Mouse (Mus musculus) kidney, adult 18-20 months (tissue): Measurements from ENCODE around the gene Ubash3b.
A peak's percentile ranks its signal among the peaks of the same experiment; 100 is the strongest.

Source experiments
- DNase-seq: peaks from one replicate; pipeline ENCODE4 v3.0.0; 2021

Ubash3b gene

DNA sequence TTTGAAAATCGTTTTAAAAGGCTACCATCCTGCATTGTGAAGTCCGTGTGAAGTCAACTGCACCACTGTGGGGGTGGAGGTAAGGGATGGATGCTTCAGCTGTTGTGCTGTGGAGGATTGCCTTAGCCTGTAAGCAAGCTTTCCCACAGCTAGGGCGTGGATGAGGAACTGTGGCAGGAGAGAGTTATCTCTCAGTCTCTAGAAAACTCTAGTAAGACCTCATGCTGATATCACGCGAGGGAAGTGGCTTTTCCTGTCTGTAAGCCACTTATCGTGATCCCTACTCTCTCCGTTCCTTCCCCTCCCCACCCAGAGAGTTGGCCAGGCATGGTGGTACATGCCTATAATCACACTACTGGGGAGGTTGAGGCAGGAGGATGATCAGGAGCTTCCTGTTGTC lies 112.2 kb downstream of the Ubash3b start:
- no peak for DNase-seq

DNA sequence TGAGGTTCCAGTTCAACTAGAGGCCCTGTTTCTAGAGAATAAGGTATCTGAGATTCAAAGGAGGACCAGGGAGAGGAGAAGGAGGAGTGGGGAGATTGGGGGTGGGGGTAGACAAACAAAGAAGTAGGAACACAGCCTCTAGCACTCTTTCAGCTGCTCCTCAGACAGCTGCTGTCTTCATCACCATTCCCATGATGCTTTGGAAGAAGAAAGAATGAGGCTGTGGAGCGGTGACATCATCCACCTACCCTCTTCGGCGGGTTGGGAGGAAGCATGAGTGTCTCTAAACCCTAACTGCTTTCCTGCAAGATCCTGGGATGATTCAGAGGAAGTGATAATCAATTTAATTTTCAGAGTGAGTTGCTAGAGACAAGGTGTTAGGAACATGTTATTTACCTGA lies 112.7 kb downstream of the Ubash3b start:
- DNase-seq: no peak

DNA sequence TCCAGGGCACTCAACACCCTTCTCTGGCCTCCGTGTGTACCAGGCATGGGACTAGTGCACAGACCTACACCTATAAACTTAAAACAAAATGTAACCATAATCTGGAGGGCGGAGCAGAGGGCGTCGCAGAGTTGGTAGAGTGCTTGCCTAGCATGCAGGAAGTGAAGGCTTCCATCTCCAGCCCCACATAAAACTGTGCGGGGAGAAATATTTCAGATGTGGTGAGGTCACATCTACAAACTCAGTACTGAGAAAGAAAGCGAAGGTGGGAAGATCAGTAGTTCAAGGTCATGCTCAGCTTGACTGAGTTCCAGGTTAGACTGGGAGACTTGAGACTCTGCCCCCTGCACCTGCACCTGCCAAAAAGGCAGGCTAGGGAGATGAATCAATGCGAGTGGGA lies 113.3 kb downstream of the Ubash3b start:
- no peak for DNase-seq

DNA sequence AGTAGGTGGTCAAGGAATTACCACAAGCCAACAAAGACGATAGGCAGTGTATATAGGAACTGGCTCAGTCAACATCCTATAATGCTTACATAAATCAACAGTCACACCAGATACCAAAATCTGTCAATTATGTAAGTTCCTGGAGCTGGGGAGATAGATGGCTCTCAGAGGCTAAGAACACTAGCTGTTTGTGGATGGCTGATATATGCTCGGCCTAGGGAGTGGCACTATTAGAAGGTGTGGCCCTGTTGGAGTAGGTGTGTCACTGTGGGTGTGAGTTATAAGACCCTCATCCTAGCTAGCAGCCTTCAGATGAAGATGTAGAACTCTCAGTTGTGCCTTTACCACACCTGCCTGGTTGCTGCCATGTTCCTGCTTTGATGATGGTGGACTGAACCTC lies 113.8 kb downstream of the Ubash3b start:
- DNase-seq: no peak

DNA sequence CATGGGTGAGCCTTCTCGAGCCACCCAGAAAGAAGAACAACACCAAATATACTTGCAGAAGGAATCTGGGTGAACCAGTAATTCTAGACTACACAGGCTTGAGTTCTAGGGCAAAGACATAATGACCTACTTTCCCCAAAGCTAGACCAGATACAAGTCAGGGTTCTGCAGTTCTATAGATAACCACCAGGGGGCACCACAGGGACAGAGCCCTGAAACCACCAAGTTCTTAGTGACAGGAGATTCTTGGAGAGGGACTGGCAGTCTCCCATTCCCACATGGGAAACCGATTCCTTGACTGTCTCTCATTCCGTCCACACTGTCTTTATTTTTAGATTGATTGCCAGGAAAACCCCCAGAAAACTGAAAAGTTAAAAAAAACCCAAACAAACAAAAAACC lies 116.9 kb downstream of the Ubash3b start:
- DNase-seq: peak; percentile 89

DNA sequence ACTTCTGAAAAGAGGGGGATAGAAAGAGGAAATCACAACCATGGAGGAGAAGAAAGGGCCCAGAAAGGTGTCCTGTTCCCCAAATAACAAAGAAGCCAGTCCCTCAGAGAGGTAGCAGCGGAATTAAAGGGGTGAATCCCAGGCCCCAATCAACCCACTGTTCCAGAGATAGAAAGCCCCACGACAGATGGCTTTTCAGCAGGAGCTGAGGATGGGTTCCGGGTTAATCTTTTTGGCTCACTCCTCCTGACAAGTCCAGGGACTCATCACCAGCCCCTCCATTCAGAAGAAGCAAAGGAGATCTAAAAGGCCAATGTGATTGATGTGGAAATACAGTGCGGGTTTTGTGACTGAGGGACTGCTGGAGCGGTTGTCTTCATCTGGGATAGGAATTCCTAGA lies 117.9 kb downstream of the Ubash3b start:
- DNase-seq: no peak

DNA sequence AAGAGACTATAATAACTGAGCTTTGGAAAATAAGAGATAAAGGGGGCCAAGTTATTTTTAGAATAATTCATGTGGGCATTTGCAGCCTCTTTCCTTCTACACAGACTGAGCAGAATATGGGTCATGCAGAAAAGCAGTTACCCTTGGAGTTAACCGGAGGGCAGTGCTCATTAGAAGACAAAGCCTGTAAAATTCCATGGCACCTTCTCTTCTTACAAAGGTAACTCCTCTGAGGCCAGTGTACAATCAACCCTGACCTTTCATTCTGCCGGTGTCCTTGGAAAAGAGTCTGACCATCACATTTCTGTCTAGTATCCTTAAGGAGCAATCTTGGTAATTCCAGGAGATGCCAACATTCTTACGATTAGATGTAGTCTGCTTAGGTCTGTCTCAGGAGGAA lies 120.1 kb downstream of the Ubash3b start:
- no peak for DNase-seq

DNA sequence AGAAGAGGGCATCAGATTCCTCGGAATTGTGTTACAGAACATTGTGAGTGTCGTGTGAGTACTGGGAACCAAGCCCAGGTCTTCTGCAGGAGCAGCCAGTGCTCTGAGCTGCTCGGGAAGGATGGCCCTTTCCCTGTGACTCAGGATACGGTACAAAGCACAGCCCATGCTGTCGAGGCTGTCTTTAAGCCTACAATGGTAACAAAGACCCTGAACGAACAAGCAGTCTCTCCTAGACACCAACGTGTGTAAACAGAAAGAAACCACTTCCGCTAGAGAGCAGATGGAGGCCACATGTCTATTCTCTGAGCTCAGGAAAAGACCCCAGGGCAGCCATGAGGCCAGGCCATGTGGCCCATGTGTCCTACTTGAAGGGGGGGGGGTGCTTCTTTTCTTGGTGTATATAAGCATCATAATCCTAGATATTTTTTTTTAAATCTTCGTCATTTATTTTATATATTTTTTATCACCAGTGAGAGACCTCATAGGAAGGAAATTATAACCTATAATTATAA lies 123.3 kb downstream of the Ubash3b start:
- no peak for DNase-seq

DNA sequence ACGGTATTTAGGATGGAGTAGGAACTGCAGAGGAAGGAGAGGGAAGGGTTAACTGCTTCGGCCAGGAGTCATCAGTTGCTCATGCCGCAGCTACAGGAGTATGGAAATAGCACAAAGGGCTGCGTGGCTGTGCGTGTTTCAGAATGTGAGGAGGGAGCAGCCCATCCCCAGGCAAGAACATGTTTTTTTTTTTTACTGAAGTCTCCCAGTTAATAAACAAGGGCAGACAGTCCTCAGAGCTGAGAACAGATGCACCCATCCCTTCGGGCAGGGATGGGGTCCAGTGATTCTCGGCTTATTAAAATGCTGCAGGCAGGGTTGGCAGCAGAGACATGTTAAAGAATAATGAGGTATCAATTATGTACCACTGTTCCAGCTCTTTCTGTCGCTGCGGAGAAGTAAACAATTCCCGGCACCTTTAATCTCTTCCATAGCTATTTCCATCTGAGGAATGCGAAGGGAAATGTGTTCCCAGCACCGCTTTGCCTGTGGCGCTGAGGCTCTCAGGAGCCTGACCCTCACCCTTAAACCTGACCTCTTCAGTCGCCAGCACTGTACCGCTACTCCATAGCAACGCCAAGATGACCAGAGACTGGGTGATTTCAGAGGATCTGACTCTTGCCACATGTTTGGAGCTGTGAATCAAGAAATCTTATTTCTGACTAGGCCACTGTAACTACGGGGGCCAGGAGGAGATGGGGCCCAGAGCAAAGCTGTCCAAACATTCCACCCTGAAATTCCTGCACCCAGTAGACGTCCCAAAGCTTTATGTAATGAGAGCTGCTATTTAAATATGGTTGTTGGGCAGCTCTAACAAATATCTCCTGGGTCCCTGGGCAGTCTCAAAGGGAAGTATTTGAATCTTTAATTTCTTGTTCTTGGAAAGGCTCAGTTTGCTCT lies 129.7 kb downstream of the Ubash3b start:
- DNase-seq: no peak

DNA sequence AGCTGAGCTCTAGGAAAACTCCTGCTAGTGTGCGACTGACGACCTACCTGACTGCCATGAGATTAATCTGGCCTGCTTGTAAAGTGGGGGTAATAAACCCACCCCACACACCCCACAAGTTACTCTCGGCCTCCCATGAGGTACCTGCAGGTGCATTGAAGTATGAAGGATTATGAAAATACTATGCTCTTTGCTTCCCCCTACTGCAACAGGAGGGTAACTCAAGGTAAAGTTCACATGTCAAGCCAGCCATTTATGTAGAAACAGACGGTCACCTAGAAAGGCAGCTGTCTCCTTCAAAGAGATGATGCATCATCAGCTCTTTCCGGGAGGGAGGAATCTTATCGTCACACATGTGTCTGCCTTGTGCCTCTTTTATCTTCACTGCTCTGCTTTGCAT lies 131.7 kb downstream of the Ubash3b start:
- no peak for DNase-seq

DNA sequence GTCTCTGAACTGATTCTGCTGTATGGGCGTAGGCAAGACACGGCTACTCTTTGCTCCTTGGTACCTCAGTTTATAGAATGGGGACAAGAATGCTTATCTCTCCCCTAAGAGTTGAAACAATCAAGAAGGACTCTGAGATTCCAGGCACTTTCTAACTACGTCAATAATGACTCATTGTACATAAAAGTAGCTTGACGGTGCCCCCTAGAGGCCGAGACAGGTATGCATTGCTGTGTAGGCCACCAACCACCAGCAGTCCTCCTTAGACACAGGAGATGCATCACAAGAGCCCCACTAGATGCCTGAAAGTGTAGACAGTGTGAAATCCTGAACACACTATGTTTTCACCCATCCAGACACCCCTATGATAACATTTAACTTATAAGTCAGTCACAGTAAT lies 133.0 kb downstream of the Ubash3b start:
- DNase-seq: peak; percentile 68

DNA sequence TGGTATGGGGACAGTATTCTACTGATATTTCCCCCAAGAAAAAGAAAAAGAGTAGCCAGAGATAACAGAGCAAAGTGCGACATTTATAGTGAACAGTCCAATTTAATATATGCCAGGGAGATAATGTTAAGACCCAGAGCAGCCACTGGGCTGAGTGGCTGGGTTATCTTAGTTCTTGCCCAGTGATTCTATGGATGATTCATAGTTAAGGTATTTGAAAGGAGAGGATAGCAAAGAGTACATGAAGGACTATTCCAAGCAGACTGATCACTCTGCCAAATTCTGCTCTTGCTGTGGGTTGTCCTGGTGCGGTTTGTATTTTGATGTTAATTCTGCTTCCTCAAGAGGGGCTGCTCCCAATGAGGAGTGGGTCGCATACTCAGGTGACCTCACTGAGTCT lies 139.8 kb downstream of the Ubash3b start:
- DNase-seq: no peak

DNA sequence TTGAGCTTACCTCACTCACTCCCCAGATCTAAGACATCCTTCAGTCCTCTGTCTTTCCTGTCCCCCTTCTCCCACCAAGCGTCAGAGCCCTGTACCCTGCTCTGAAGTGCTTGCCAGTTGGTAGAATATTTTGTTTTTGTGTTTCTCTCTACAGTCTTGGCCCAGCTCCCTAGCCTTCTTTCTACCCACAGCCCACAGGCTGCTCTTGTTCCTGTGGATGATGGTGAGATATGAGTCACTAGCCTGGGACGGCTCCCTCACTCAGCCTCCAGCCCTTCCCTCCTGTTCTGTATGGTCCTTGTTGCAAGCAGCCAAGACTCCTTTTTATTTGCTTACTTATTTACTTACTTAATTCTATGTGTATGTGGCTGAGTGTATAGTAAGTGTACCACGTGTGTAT lies 141.0 kb downstream of the Ubash3b start:
- no peak for DNase-seq

DNA sequence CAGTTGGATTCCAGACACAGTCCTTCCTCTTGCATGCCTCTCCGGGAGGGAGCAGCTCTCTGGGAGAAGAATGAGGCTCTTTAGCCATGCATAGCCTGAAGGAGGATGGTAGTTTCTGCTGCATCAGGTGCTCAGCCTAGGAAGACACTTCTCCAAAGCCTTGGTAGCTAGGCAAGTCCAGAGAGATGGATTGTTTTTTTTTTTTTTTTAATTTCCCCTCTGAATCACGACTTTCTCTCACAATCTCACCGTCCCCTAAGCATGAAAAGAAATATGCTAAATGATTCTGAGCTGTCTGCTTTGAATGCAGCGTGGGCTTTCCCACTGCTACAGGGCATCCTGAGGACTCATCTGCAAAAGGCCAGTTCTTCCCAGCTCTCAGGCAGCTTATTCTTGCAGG lies 147.0 kb downstream of the Ubash3b start:
- no peak for DNase-seq

DNA sequence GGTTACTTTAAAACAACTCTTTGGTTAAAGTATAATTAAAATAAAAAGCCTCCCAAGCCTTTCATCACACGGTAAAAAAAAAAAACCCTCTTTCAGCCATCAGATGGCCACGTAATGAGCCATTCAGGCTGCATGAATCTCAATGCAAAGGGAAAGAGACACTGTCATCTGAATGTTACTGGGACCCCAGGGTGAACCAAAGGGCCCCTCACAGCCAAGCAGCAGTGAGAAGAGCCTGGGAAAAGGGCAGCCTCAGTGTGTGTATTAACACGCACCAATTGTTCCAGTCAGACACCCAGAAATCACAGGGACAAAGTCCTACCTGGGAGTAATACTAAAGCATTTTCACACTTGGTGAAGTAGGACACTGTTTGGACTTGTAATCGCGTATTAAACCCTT lies 149.0 kb downstream of the Ubash3b start:
- no peak for DNase-seq

DNA sequence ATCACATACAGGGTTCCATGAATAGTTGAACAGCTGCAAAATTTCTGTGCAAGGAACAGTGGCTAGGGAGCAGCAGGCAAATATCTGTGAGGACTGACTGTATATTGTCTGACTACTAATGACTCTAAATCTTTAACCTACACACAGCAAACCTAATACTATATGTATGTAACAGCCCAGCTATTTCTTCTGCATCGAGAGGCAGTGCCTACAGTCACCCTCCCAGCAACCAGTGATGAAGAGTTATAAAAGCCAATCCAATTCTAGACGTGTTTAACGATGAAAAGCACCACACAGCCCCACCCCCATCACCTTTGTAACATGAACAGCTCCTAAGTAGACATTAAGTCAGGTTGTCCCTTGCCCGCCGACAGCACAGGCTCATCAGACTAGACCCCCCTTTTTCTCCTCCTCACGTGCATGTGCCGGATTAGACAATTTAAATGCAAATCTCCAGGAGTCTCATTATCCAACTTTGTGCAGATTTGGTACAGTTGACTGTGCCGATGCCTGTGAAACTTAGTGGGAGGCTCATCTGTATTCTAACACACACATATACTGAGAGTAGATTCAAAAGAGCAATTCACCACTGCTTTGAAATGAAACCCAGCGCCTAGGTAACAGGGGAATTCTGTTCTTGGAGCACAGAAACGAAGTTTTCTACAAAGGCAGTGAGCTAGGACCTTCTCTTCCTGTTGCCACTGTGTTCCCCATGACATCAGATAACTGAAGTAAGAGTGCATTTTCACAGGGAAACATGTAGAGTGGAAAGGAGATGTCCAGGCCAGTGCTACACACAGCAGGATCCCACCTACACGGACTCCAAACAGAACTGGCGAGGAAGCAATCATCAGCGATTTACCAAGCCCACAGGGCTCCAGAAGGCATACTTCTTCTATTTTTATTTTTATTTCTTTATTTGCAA lies 149.7 kb downstream of the Ubash3b start:
- DNase-seq: no peak

DNA sequence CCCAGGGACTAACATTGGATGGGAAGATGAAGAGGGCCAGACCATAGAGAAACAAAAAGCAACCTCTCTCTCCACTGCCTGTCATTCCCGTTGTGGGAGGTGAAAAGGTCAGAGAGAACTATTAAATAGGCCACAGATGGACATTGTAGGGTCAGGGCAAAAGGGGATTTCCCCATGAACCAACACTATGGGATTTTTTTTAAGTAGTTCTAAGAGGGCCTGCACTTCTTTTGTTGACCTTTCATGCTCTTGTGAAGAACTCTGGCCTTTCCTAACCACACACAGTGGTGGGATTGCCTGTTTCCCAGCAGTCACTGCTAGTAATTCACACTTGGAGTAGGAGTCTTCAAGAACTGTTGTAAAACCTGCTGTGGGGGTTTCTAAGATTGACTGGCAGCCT lies 153.7 kb downstream of the Ubash3b start:
- no peak for DNase-seq

DNA sequence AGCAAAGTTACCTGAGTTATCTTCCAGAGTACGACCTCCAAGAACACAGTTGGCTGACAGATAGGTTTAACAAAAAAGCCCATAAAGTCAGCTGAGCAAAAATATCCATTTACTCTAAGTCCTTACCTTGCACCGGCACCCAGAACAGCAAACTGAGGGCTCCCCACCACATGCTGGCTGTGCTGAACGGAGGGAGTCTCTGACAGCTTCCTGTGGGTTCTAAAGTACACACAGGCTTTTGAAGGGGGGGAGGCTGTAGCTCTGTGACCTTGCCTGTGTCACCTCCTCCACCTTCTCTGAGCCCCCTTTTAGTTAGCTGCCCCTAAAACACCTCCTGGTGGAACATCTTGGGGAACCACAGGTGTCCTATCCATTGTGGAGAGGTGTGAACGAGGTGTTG lies 157.1 kb downstream of the Ubash3b start, which contains the start of gene Crtam:
Gene Crtam (minus strand): TSS at position 214 of the 400 bp plus-strand sequence.
- no peak for DNase-seq

DNA sequence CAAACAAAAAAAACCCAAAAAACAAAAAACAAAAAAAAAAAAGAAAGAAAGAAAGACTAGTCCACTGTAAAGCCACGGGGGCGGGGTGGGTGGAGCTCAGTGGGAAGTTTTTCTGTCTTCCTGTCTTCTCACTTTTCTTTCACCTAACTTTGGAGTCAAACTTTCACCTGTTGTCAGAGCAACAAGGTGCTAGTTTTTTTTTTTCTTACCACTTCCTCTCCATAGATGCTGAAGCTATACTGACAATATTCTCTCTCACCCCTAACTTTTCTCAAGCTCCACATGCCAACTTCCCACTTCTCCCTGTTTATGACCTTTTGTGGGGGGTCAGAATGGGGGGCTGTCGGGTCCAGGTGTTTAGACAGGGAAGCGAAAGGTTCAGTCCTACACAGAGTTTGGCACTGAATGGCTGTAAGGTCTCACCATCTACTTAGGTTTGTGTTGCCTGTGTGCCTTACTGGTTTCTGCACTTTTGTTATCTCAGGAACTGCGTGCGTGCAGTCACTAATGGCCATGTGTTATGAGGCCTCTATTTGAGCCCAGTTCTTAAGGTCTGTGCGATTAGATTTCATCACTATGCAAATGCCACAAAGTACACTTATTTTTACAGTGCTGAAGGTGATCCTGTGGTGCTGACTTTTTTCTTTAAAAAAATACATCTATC lies 164.2 kb downstream of the Ubash3b start:
- no peak for DNase-seq

DNA sequence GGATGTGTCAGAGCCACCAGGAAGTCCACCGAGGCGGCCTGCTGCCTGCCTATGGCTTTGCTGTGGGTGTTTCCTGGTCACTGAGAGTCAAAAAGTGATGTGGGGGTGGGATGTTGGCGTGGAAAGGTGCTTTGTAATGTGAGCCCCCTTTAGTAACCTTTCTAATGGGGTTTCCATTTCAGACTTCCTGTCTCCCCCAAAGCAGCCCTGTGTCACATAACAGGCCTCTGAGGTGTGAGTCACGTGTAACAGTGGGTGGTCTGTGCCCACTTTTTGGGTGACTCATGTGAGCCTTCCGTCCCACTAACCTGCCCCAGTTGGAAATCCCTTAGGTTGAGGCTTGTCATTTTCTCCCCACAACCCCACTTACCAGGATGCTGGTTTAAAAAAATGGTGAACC lies 167.4 kb downstream of the Ubash3b start:
- no peak for DNase-seq

DNA sequence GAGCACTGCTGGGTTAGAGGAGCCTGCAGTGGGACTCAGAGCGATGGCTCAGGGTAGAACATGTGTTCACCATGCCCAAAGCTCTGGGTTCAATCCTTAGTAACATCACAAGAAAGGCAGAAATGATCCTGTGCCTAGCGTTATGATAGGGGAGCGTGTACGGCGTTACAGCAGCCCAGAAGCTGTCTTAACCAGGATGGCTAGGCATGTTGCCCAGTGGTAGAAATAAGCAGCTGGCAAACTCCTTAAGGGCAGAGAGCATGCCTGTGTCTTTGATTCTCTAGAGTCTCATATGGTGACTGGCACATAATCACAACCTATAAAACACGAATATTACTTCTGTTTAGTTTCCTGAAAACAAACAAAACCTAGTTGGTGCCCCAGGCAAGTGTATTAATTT lies 170.0 kb downstream of the Ubash3b start:
- DNase-seq: no peak

DNA sequence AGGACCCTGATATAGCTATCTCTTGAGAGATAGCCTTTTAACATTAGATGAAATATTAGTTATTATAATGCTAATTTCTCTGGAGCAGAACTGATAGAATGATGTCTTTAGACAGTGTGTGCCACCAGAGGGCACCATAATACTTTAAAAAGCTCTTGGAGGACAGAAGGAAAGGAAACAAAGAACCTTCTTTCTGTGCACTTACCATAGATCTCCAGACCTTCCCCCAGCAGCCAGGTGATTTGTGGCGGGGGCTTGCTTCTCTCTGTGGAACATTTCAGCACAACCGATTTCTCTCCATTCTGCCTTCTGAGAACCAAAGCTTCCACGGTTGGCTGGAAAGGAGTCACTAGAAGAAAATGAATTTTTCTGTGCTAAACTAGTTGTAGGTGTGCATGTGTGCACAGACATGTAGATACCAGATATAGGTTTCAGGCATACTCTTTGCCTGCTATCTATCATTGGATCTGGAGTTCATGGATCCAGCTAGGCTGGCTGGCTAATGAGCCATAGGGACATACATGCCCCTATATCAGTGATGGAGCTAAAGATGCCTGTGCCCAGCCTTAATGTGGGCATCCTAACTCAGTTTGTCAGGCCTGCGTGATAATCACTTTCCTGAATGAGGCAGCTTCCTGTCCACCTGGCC lies 171.4 kb downstream of the Ubash3b start:
- peak; percentile 38 for DNase-seq

DNA sequence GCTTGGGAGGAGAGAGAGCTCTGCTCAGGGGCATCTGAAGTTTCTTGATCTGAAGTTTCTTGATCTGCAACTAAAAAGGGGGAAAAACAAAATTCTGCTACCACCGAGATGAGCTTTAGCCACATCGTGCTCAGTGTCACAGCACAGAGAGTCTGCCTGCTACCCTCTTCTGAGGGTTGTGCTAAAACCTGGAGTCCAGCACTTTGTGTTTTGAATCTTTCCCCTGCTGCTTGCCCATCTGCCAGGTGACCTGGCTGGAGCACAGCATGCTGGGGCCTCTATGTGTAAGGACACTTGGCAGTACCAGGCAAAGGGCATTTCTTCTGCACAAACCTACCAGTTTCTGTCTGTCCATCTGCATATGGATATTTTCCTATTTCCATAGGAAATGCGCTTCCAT lies 177.2 kb downstream of the Ubash3b start:
- no peak for DNase-seq
